11 mouse cellular contexts compared by ENCODE assay signal in genomic region chr1:92436831-92437321, GRCm38 (mm10). TPM values are rescaled to one million over a fixed set of nuclear protein-coding genes. Genes with fewer than 3 reads are reported as not detected.
A peak's percentile ranks its signal among the peaks of the same experiment; 100 is the strongest.
DNase-seq lines count a peak whose midpoint lies in the region; ATAC-seq lines count a peak whose summit lies in the region.
"Had no signal": no experiment of that assay in that cellular context is flagged by ENCODE, and none has a peak within 500 bp of the region (broad histone marks: within the 10 kb centered on the region; RNA-seq: fewer than 3 reads in every experiment).

No protein-coding gene starts in this region.

- no peak overlapping the region for H3K4me3 ChIP-seq in hindbrain, embryonic 14.5 days (replicated peaks; ENCODE audit: low read length)
- H3K4me3 ChIP-seq in hindbrain, embryonic 10.5 days: no peak overlapping the region
- no peak overlapping the region for H3K4me3 ChIP-seq in limb, embryonic 10.5 days
- H3K4me3 ChIP-seq: kidney, embryonic 15.5 days; limb, embryonic 15.5 days had no signal

- no peaks in the 10 kb centered on the region for H3K27me3 ChIP-seq in hindbrain, embryonic 14.5 days (ENCODE audit: control insufficient read depth, insufficient read depth, low read length)
- H3K27me3 ChIP-seq in hindbrain, embryonic 10.5 days (ENCODE audit: insufficient read depth, poor library complexity, severe bottlenecking): no peaks in the 10 kb centered on the region
- H3K27me3 ChIP-seq in limb, embryonic 10.5 days (ENCODE audit: low read depth, poor library complexity, severe bottlenecking): no peaks in the 10 kb centered on the region
- H3K27me3 ChIP-seq: kidney, embryonic 15.5 days; limb, embryonic 15.5 days had no signal

- H3K27ac ChIP-seq in hindbrain, embryonic 14.5 days: 0 out of 2 replicates have a peak overlapping the region, but pooled peaks have one; percentile 6
- H3K27ac ChIP-seq in hindbrain, embryonic 10.5 days: no peak overlapping the region
- peak overlapping the region; percentile 50 for H3K27ac ChIP-seq in limb, embryonic 10.5 days
- H3K27ac ChIP-seq: kidney, embryonic 15.5 days had no signal

- peaks cover 30% of the 10 kb centered on the region for H3K36me3 ChIP-seq in hindbrain, embryonic 14.5 days (replicated peaks; ENCODE audit: control insufficient read depth, insufficient read depth)
- H3K36me3 ChIP-seq in hindbrain, embryonic 10.5 days: peaks cover 41% of the 10 kb centered on the region
- H3K36me3 ChIP-seq in limb, embryonic 10.5 days: peaks cover 41% of the 10 kb centered on the region

- 0 out of 2 replicates have a peak, but pooled peaks have one; percentile 41 for ATAC-seq in hindbrain, embryonic 14.5 days (ENCODE audit: low FRiP score)

- no peak overlapping the region for H3K4me2 ChIP-seq in hindbrain, embryonic 14.5 days (replicated peaks)
- H3K4me2 ChIP-seq: kidney, embryonic 15.5 days; limb, embryonic 15.5 days had no signal

- H3K9me3 ChIP-seq in hindbrain, embryonic 14.5 days (ENCODE audit: control insufficient read depth, low read length): no peaks in the 10 kb centered on the region
- H3K9me3 ChIP-seq in hindbrain, embryonic 10.5 days: no peaks in the 10 kb centered on the region
- H3K9me3 ChIP-seq in limb, embryonic 10.5 days (replicated peaks): no peaks in the 10 kb centered on the region
- H3K9me3 ChIP-seq: kidney, embryonic 15.5 days; limb, embryonic 15.5 days had no signal

- 41% methylated on average over 4 of the region's 4 CpGs for WGBS in hindbrain, embryonic 14.5 days
- WGBS in hindbrain, embryonic 10.5 days: 53% methylated on average over 4 of the region's 4 CpGs
- 50% methylated on average over 4 of the region's 4 CpGs for WGBS in limb, embryonic 10.5 days

- no peak for DNase-seq in hindbrain, embryonic 14.5 days (ENCODE audit: low spot score)
- no peak for DNase-seq in hindbrain, embryonic 10.5 days (ENCODE audit: low spot score)
- peak; percentile 58 for DNase-seq in brain, adult 2 months (ENCODE audit: low read depth, low spot score)
- DNase-seq in cerebellum, postnatal 36 days: peak; percentile 57
- DNase-seq in limb, embryonic 10.5 days (ENCODE audit: low spot score): no peak
- DNase-seq in c-Kit-positive CD71-positive TER-119-positive erythroid progenitor cells, embryonic 14.5 days (ENCODE audit: low spot score): no peak
- no peak for DNase-seq in left cerebral cortex, adult 8-10 months (ENCODE audit: low spot score in 2 of 2)
- DNase-seq in adrenal gland, postnatal 36 days: no peak
- DNase-seq: thymus, adult 18-20 months had no signal

- no peak overlapping the region for H3K9ac ChIP-seq in hindbrain, embryonic 14.5 days
- H3K9ac ChIP-seq: kidney, embryonic 15.5 days; limb, embryonic 15.5 days had no signal

- peaks cover 13% of the 10 kb centered on the region for H3K4me1 ChIP-seq in hindbrain, embryonic 14.5 days (replicated peaks; ENCODE audit: control insufficient read depth, insufficient read depth, low read length)
- H3K4me1 ChIP-seq in hindbrain, embryonic 10.5 days (replicated peaks): peaks cover 31% of the 10 kb centered on the region
- H3K4me1 ChIP-seq in limb, embryonic 10.5 days: peaks cover 31% of the 10 kb centered on the region

RNA-seq across cellular contexts. Expression of gene Ndufa10, which starts 36.8 kb away (rescaled TPM):
- 291 and 311 TPM in 2 replicates for polyA plus RNA-seq in hindbrain, embryonic 14.5 days (2014; fragmentation: Nextera tagmentation; extraction: Ambion mirVana)
- 291 and 296 TPM in 2 replicates for polyA plus RNA-seq in hindbrain, embryonic 10.5 days (2016; fragmentation: Nextera tagmentation; extraction: Ambion mirVana)
- polyA plus RNA-seq in limb, embryonic 10.5 days (2016; fragmentation: Nextera tagmentation; extraction: Ambion mirVana): 311 and 325 TPM in 2 replicates
- 100 to 1,000 TPM; 219 to 243 (median 235) TPM for total RNA-seq in left cerebral cortex, adult 8-10 months (2022)
- total RNA-seq in adrenal gland, postnatal 36 days (2021): 100 to 1,000 TPM; 385 to 397 TPM

RNA-seq across cellular contexts. Expression of gene Olfr1416, which starts 48.0 kb away (rescaled TPM):
- not detected in 2 replicates for polyA plus RNA-seq in hindbrain, embryonic 14.5 days (2014; fragmentation: Nextera tagmentation; extraction: Ambion mirVana)
- polyA plus RNA-seq in hindbrain, embryonic 10.5 days (2016; fragmentation: Nextera tagmentation; extraction: Ambion mirVana): not detected in 2 replicates
- polyA plus RNA-seq in limb, embryonic 10.5 days (2016; fragmentation: Nextera tagmentation; extraction: Ambion mirVana): not detected in 2 replicates
- not detected for total RNA-seq in left cerebral cortex, adult 8-10 months (2022)
- not detected for total RNA-seq in adrenal gland, postnatal 36 days (2021)
- polyA plus RNA-seq: kidney, embryonic 15.5 days; limb, embryonic 15.5 days had no signal

RNA-seq across cellular contexts. Expression of gene Olfr1415, which starts 59.0 kb away (rescaled TPM):
- not detected in 2 replicates for polyA plus RNA-seq in hindbrain, embryonic 14.5 days (2014; fragmentation: Nextera tagmentation; extraction: Ambion mirVana)
- polyA plus RNA-seq in hindbrain, embryonic 10.5 days (2016; fragmentation: Nextera tagmentation; extraction: Ambion mirVana): not detected in 2 replicates
- polyA plus RNA-seq in limb, embryonic 10.5 days (2016; fragmentation: Nextera tagmentation; extraction: Ambion mirVana): not detected in 2 replicates
- total RNA-seq in left cerebral cortex, adult 8-10 months (2022): not detected
- total RNA-seq in adrenal gland, postnatal 36 days (2021): not detected
- polyA plus RNA-seq: kidney, embryonic 15.5 days; limb, embryonic 15.5 days had no signal

Comparison
In these comparisons a context has a peak if more than half of its experiments do, and no peak if none do; other contexts are left out.
1. DNase-seq: peak in brain, adult 2 months (single experiment) and cerebellum, postnatal 36 days (2 of 2); none in hindbrain, embryonic 14.5 days (single experiment), hindbrain, embryonic 10.5 days (single experiment), limb, embryonic 10.5 days (single experiment), c-Kit-positive CD71-positive TER-119-positive erythroid progenitor cells, embryonic 14.5 days (single experiment), left cerebral cortex, adult 8-10 months (0 of 2) and adrenal gland, postnatal 36 days (0 of 2).